Mouse (Mus musculus): ENCODE data around the gene Stat6. TPM values are rescaled to one million over a fixed set of nuclear protein-coding genes. Genes with fewer than 3 reads are reported as not detected.

Stat6 gene
- polyA plus RNA-seq, 1 experiment from 2014 or later, result 18.9 TPM

- no peak overlapping the region for H3K9ac ChIP-seq (ENCODE audit: low read depth, low read length)
- WGBS, result 89% methylated on average over 14 of the region's 14 CpGs
- H3K9me3 ChIP-seq (ENCODE audit: control insufficient read depth, low read length), result no peaks in the 10 kb centered on the region
- no peaks in the 10 kb centered on the region for H3K27me3 ChIP-seq (ENCODE audit: control insufficient read depth, insufficient read depth, low read length)
- no peak overlapping the region for H3K4me3 ChIP-seq (ENCODE audit: low read length)
- H3K4me2 ChIP-seq (replicated peaks; ENCODE audit: low read depth, low read length), result no peak overlapping the region
- no peak for ATAC-seq (ENCODE audit: low FRiP score, low TSS enrichment)
- H3K4me1 ChIP-seq (ENCODE audit: control insufficient read depth, insufficient read depth, low read length), result peaks cover 52% of the 10 kb centered on the region
- H3K36me3 ChIP-seq (ENCODE audit: control insufficient read depth, insufficient read depth, low read length), result peaks cover 31% of the 10 kb centered on the region
- no peak overlapping the region for H3K27ac ChIP-seq (ENCODE audit: low read depth, low read length)
These were observed 30.6 kb upstream of the Stat6 start for GRCm38 (mm10) chr10:127612079-127612775.

- Histone ChIP-seq H3K36me3 (ENCODE audit: control insufficient read depth, insufficient read depth, low read length) (peaks cover 21% of the 10 kb centered on the region), H3K9ac (ENCODE audit: low read depth, low read length) (peak overlapping the region; percentile 45)
These were observed 28.4 kb upstream of the Stat6 start for GRCm38 (mm10) chr10:127614236-127615033.

DNA sequence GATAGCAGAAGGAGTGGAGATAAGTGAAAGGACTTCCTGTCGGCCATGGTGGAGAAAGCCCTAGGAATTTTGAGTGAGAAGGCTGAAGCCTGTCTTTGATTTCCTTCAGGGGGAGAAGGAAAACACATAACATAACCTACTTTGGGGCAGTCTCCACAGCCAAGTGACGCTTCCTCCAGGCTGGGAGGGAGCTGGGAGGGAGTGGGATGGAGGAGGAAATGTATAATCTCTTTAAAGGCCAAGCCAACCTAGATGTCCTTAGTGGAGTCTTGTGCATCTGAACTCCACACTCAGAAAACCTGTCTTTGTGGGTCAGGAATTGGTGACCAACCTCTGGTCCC is 27.8 kb upstream of the Stat6 start:
- no peak overlapping the region for H3K4me3 ChIP-seq (ENCODE audit: low read length)
- H3K9me3 ChIP-seq (ENCODE audit: control insufficient read depth, low read length), result no peaks in the 10 kb centered on the region
- no peaks in the 10 kb centered on the region for H3K27me3 ChIP-seq (ENCODE audit: control insufficient read depth, insufficient read depth, low read length)
- H3K36me3 ChIP-seq (ENCODE audit: control insufficient read depth, insufficient read depth, low read length), result peaks cover 21% of the 10 kb centered on the region
- H3K27ac ChIP-seq (ENCODE audit: low read depth, low read length), result peak overlapping the region; percentile 78
- ATAC-seq (ENCODE audit: low FRiP score, low TSS enrichment), result no peak
- H3K9ac ChIP-seq (ENCODE audit: low read depth, low read length), result no peak overlapping the region
- peaks cover 60% of the 10 kb centered on the region for H3K4me1 ChIP-seq (ENCODE audit: control insufficient read depth, insufficient read depth, low read length)
- 0 out of 2 replicates have a peak overlapping the region, but pooled peaks have one; percentile 15 for H3K4me2 ChIP-seq (replicated peaks; ENCODE audit: low read depth, low read length)
- whole genome bisulfite sequencing, result 28% methylated on average over 2 of the region's 2 CpGs

More at GRCm38 (mm10) chr10:127614236-127615033, 28.4 kb upstream of the Stat6 start:
- 0 out of 2 replicates have a peak, but pooled peaks have one; percentile 25 for ATAC-seq (ENCODE audit: low FRiP score, low TSS enrichment)
- H3K4me1 ChIP-seq (ENCODE audit: control insufficient read depth, insufficient read depth, low read length), result peaks cover 64% of the 10 kb centered on the region
- no peaks in the 10 kb centered on the region for H3K27me3 ChIP-seq (ENCODE audit: control insufficient read depth, insufficient read depth, low read length)
- no peaks in the 10 kb centered on the region for H3K9me3 ChIP-seq (ENCODE audit: control insufficient read depth, low read length)
- H3K27ac ChIP-seq (ENCODE audit: low read depth, low read length), result peak overlapping the region; percentile 78
- WGBS, result 29% methylated on average over 12 of the region's 12 CpGs
- peak overlapping the region; percentile 15; the same call in 1 of the 2 replicates for H3K4me2 ChIP-seq (replicated peaks; ENCODE audit: low read depth, low read length)
- H3K4me3 ChIP-seq (ENCODE audit: low read length), result no peak overlapping the region

- Histone ChIP-seq H3K4me1 (ENCODE audit: control insufficient read depth, insufficient read depth, low read length) (peaks cover 60% of the 10 kb centered on the region), H3K36me3 (ENCODE audit: control insufficient read depth, insufficient read depth, low read length) (peaks cover 16% of the 10 kb centered on the region), H3K4me2 (replicated peaks; ENCODE audit: low read depth, low read length) (no peak overlapping the region), H3K27ac (ENCODE audit: low read depth, low read length) (peak overlapping the region; percentile 78), H3K9me3 (ENCODE audit: control insufficient read depth, low read length) (no peaks in the 10 kb centered on the region), H3K27me3 (ENCODE audit: control insufficient read depth, insufficient read depth, low read length) (no peaks in the 10 kb centered on the region), H3K4me3 (ENCODE audit: low read length) (no peak overlapping the region), H3K9ac (ENCODE audit: low read depth, low read length) (no peak overlapping the region; the same call in 1 of the 2 replicates)
- ATAC-seq (ENCODE audit: low FRiP score, low TSS enrichment), result no peak
- 58% methylated on average over 3 of the region's 3 CpGs for WGBS
These were observed 27.2 kb upstream of the Stat6 start for GRCm38 (mm10) chr10:127615591-127615990.

DNA sequence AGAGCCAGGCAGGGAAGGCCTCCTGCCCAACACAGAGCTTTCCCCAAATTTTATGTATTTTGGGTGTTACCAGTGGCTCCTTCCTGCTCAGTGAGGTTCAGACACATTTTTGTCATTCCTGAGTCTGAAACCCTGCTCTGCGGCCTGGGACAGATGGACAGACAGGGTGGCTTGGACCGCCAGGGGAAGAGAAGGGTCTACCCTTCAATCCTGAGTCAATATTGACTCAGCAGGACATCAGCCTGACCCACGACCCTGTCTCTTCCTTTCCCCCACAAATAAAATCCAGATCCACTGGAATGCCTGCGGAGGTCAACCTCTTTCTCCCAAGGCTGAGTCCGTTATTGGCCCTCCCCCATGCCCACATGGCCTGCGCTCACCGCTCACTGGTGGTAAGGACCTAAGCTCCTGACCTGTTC is 26.5 kb upstream of the Stat6 start:
- no peak overlapping the region for H3K4me2 ChIP-seq (replicated peaks; ENCODE audit: low read depth, low read length)

GRCm38 (mm10) chr10:127617294-127617693 is 25.5 kb upstream of the Stat6 start:
- Histone ChIP-seq H3K36me3 (ENCODE audit: control insufficient read depth, insufficient read depth, low read length) (peaks cover 5% of the 10 kb centered on the region; the same call in 1 of the 2 replicates), H3K27ac (ENCODE audit: low read depth, low read length) (peak overlapping the region; percentile 78; the same call in 1 of the 2 replicates), H3K9me3 (ENCODE audit: control insufficient read depth, low read length) (no peaks in the 10 kb centered on the region), H3K4me1 (ENCODE audit: control insufficient read depth, insufficient read depth, low read length) (peaks cover 62% of the 10 kb centered on the region), H3K4me2 (replicated peaks; ENCODE audit: low read depth, low read length) (peak overlapping the region; percentile 12; the same call in 1 of the 2 replicates), H3K9ac (ENCODE audit: low read depth, low read length) (peak overlapping the region; percentile 28; the same call in 1 of the 2 replicates), H3K4me3 (ENCODE audit: low read length) (no peak overlapping the region; the same call in 1 of the 2 replicates), H3K27me3 (ENCODE audit: control insufficient read depth, insufficient read depth, low read length) (no peaks in the 10 kb centered on the region)
- 48% methylated on average over 4 of the region's 4 CpGs for WGBS
- ATAC-seq (ENCODE audit: low FRiP score, low TSS enrichment), result no peak

More for the DNA sequence above, 26.5 kb upstream of the Stat6 start:
- H3K4me1 ChIP-seq (ENCODE audit: control insufficient read depth, insufficient read depth, low read length), result peaks cover 60% of the 10 kb centered on the region
- H3K27ac ChIP-seq (ENCODE audit: low read depth, low read length), result peak overlapping the region; percentile 78
- H3K9me3 ChIP-seq (ENCODE audit: control insufficient read depth, low read length), result no peaks in the 10 kb centered on the region
- 27% methylated on average over 7 of the region's 7 CpGs for WGBS
- peaks cover 13% of the 10 kb centered on the region; the same call in 1 of the 2 replicates for H3K36me3 ChIP-seq (ENCODE audit: control insufficient read depth, insufficient read depth, low read length)
- H3K9ac ChIP-seq (ENCODE audit: low read depth, low read length), result peak overlapping the region; percentile 4; the same call in 1 of the 2 replicates
- H3K27me3 ChIP-seq (ENCODE audit: control insufficient read depth, insufficient read depth, low read length), result no peaks in the 10 kb centered on the region
- H3K4me3 ChIP-seq (ENCODE audit: low read length), result no peak overlapping the region
- no peak for ATAC-seq (ENCODE audit: low FRiP score, low TSS enrichment)

DNA sequence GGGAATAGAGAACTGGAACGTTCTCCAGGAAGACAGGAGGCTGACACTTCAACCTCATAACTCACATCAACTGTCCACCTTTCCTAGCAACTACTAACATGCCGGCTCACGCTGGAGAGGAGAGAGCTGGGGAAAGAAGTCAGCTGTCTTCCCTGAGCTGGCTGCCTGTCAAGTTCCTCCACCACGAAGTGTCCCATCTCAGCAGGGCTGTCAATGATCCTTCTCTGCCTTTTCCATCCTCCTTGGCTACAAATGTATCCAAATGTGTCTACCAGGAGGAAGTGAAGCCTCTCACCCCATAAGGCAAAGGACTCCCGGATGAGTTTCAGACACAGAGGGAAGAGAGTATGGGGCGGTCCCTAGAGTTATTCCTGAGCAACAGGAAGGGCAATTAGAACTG is 24.6 kb upstream of the Stat6 start:
- no peaks in the 10 kb centered on the region; the same call in 1 of the 2 replicates for H3K36me3 ChIP-seq (ENCODE audit: control insufficient read depth, insufficient read depth, low read length)
- ATAC-seq (ENCODE audit: low FRiP score, low TSS enrichment), result no peak
- peaks cover 66% of the 10 kb centered on the region for H3K4me1 ChIP-seq (ENCODE audit: control insufficient read depth, insufficient read depth, low read length)
- no peak overlapping the region for H3K9ac ChIP-seq (ENCODE audit: low read depth, low read length)
- H3K27ac ChIP-seq (ENCODE audit: low read depth, low read length), result peak overlapping the region; percentile 1; the same call in 1 of the 2 replicates
- no peaks in the 10 kb centered on the region for H3K27me3 ChIP-seq (ENCODE audit: control insufficient read depth, insufficient read depth, low read length)
- H3K9me3 ChIP-seq (ENCODE audit: control insufficient read depth, low read length), result no peaks in the 10 kb centered on the region
- peak overlapping the region; percentile 96 for H3K4me2 ChIP-seq (replicated peaks; ENCODE audit: low read depth, low read length)
- peak overlapping the region; percentile 61; the same call in 1 of the 2 replicates for H3K4me3 ChIP-seq (ENCODE audit: low read length)
- 38% methylated on average over 5 of the region's 6 CpGs for WGBS

DNA sequence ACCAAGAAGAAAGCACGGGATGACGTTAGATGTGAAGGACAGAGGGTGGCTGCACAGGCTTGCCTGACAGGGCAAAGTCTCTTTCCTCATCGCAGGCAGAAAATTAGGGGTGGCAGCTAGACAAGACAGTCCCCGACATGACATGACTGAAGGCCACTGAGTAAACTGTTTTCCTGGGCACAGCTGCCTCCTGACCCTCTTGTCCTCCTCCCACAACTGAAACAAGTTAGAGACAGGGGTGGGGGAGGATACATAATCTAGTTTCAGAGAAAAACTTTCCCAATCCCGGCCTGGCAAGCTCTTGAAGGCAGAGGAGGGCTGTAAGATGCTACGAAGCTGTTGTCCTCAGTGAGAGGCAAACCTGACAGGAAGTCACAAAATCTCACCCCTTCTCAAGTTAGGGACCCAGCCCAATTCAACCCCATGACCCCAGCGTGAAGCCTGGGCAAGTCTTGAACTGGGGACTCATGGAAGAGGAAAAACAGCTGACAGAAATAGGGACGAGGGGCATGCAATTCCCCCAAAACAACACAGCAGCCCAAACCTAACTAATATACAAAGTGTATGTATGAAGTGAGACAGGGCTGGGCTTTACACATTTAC is 23.6 kb upstream of the Stat6 start:
- Histone ChIP-seq H3K36me3 (ENCODE audit: control insufficient read depth, insufficient read depth, low read length) (no peaks in the 10 kb centered on the region), H3K9ac (ENCODE audit: low read depth, low read length) (peak overlapping the region; percentile 72; the same call in 1 of the 2 replicates), H3K4me1 (ENCODE audit: control insufficient read depth, insufficient read depth, low read length) (peaks cover 60% of the 10 kb centered on the region), H3K4me3 (ENCODE audit: low read length) (peak overlapping the region; percentile 61), H3K27me3 (ENCODE audit: control insufficient read depth, insufficient read depth, low read length) (no peaks in the 10 kb centered on the region), H3K9me3 (ENCODE audit: control insufficient read depth, low read length) (no peaks in the 10 kb centered on the region), H3K4me2 (replicated peaks; ENCODE audit: low read depth, low read length) (peak overlapping the region; percentile 96), H3K27ac (ENCODE audit: low read depth, low read length) (peak overlapping the region; percentile 97; the same call in 1 of the 2 replicates)
- WGBS, result 20% methylated on average over 8 of the region's 8 CpGs
- no peak for ATAC-seq (ENCODE audit: low FRiP score, low TSS enrichment)
